Mouse (Mus musculus): Measurements from ENCODE around the gene Stpg4.

DNA sequence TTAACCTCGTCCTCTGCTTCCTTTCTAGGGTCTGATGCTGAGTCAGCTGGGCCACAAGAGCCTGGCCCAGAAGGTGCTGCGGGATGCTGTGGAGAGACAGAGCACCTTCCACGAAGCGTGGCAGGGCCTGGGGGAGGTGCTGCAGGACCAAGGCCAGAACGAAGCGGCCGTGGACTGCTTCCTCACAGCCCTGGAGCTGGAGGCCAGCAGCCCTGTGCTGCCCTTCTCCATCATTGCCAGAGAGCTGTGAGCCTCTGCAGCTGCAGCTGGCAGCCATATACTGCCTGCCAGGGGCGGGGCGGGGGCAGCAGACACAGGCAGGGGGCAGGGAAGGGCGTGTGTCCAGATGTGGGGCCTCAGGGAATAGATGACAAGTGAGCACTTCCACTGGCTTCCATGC, 47.7 kb downstream of the Stpg4 start:
- TF ChIP-seq CTCF (IDR thresholded peaks at IDR 0.05; ENCODE audit: low read depth, low read length) (no peak), GATA1 (IDR thresholded peaks at IDR 0.05; ENCODE audit: borderline replicate concordance, low read length) (no peak), TAL1 (conservative IDR thresholded peaks at IDR 0.05; ENCODE audit: low read depth, low read length) (no peak), POLR2AphosphoS5 (IDR thresholded peaks at IDR 0.05; ENCODE audit: insufficient replicate concordance, low read depth, low read length) (no peak)

All from G1E (cell line).